Mouse (Mus musculus): ENCODE data around the gene Gm10972. TPM values are rescaled to one million over a fixed set of nuclear protein-coding genes. Genes with fewer than 3 reads are reported as not detected.
"Not testable (repeated sequence)": the region's sequence is repeated elsewhere in the genome, so short reads cannot be mapped to it uniquely, and the experiment has no call there.

Gm10972 gene
- total RNA-seq, 2 experiments from 2014 or later: not detected

DNA sequence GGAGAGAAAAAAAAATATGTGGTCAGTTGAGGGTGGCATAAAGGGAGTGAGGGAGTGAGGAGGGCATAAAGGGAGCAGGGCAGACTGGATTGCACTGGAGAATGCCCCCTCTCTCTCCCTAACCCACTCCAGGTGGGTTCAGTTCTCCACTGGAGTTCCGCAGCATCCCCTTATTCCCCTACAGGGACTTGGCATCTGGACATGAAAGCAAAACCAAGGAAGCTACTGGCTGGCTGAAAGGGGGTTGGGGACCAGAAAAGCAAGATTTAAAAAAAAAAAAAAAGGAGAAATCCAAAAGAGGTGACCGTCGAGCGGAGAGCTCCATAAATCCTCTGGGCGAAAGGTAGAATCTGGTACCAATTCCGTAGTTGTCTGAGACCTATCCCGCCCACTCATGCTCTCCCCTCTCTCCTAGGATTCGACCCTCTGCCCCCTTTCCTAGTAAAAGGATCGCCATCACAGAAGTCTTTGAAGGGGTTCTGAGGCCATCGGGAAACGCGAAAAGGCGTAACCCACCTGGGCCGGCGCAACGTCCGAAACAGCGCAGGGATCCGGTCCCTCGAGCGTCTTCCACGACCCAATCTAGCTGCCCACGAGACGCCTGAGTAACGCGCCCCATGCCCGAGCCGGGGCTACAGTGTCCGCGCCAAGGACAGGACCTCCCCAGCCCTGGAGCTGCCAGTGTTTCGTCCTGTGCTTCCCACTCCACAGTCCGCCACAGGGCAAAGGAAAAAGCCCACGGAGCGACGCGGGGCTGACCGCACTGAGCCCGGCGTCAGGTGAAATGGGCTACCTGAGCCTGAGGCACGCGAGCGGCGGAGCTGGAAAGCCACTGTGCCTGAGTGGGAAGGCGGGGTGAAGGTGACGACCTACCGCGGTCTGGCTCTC is 15.2 kb downstream of the Gm10972 start:
- peak; percentile 50 for ATAC-seq (replicated peaks; ENCODE audit: low FRiP score, poor library complexity, severe bottlenecking)

DNA sequence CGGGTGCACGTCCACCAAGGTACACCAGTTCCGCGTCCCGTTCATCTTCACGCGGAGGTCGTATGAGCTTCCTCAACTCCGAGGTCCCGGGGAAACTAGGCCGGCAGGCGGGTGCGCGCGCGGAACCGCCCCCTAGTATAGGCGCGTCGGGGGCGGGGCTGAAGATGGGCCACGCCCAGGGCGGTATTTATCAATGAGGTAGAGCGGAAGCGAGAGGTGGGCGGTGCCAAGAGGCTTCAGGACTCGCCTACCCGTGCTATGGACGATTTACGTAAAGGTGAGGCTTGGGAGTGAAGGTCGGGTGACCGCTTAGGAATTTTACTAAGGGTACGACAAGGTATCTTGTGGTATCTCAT is 15.8 kb downstream of the Gm10972 start, which contains the start of gene Tuft1:
TSS of gene Tuft1 (minus strand) at position 133 of the 356 bp plus-strand sequence.
- peak; percentile 91 for ATAC-seq (replicated peaks; ENCODE audit: low FRiP score, poor library complexity, severe bottlenecking)

GRCm38 (mm10) chr3:94659142-94659748 is 16.3 kb downstream of the Gm10972 start:
- ATAC-seq (replicated peaks; ENCODE audit: low FRiP score, poor library complexity, severe bottlenecking): peak; percentile 75

DNA sequence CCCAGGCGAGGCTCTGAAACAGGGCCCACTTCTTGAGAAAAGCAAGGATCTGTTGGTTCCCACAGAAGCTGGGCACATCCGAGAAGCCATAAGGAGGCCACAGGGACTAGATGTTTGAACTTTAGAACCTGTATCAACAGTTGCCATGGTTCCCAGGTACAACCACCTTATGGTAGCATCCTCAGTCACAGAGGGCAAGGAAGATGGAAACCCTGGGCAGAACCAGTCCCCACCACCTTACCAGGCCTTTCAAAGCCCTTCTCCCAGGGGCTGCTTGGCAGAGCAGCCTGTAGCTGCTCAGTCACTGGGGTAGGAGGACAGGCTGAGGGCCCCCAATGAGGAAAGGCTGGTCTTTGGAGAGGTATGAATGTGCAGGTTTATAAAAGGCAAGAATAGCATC is 17.9 kb downstream of the Gm10972 start:
- not testable (repeated sequence) for ATAC-seq (replicated peaks; ENCODE audit: low FRiP score, poor library complexity, severe bottlenecking)

DNA sequence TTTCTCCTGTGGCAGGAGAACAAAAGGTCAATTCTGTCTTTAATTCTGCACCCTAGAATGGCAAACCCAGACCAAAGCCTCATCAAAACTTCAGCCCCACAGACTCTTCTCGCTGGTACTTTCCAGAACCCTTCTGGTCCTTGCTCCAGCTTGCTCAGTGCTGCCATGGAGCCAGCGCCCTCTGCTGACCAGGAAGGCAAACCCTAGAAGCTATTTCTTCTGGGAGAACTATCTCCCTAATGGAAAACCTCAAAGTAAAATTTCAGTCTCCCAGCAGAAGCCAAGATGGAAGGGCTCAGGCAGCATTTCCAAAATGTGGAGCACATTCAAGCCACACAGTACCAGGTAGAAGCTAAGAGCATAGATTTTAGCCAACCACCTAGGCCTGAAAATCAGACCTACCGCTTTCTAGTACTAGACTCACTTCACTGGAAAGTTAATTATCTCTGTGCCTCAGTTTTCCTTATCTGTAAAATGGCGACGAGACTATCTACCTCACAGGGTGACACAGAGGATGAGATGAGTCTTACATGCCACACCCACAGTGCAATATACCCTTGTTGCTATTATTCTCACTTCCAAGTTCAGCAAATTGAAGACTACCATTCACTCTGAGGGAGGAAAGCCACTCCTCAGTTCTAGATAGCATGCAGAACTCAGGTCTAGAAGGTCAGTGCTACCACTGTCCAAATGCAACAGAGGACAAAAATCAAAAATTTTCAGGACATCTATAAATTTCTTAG is 22.3 kb downstream of the Gm10972 start:
- peak; percentile 65 for ATAC-seq (replicated peaks; ENCODE audit: low FRiP score, poor library complexity, severe bottlenecking)

DNA sequence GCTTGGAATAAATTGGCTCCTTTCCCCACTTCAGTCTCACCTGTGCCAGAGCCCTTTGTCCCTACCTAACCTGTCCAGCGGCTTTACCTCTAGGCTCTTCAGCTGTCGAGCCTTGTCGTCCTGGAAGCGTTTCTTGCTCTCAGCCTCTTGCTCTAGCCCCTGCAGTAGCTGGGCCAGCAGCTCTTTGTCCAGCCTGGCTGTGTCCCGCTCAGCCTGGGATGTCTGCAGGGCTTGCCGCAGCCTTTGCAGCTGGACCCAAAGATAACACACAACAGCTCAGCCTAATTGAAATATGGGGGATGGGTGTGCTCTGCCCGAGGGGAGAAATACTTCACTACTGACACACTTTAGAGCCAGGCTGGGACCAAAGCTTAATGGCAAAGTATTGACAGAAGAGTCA is 23.0 kb downstream of the Gm10972 start:
- peak; percentile 72 for ATAC-seq (replicated peaks; ENCODE audit: low FRiP score, poor library complexity, severe bottlenecking)

- not testable (repeated sequence) for ATAC-seq (replicated peaks; ENCODE audit: low FRiP score, poor library complexity, severe bottlenecking)
Measured at GRCm38 (mm10) chr3:94675101-94675500, 32.2 kb downstream of the Gm10972 start.

- no peak for ATAC-seq (replicated peaks; ENCODE audit: low FRiP score, poor library complexity, severe bottlenecking)
Measured at GRCm38 (mm10) chr3:94679351-94679841, 36.5 kb downstream of the Gm10972 start.

- not testable (repeated sequence) for ATAC-seq (replicated peaks; ENCODE audit: low FRiP score, poor library complexity, severe bottlenecking)
Measured at GRCm38 (mm10) chr3:94680032-94680431, 37.1 kb downstream of the Gm10972 start.

- no peak for ATAC-seq (replicated peaks; ENCODE audit: low FRiP score, poor library complexity, severe bottlenecking)
Measured at GRCm38 (mm10) chr3:94680783-94681182, 37.9 kb downstream of the Gm10972 start.

GRCm38 (mm10) chr3:94683646-94684045 is 40.7 kb downstream of the Gm10972 start:
- no peak for ATAC-seq (replicated peaks; ENCODE audit: low FRiP score, poor library complexity, severe bottlenecking)

DNA sequence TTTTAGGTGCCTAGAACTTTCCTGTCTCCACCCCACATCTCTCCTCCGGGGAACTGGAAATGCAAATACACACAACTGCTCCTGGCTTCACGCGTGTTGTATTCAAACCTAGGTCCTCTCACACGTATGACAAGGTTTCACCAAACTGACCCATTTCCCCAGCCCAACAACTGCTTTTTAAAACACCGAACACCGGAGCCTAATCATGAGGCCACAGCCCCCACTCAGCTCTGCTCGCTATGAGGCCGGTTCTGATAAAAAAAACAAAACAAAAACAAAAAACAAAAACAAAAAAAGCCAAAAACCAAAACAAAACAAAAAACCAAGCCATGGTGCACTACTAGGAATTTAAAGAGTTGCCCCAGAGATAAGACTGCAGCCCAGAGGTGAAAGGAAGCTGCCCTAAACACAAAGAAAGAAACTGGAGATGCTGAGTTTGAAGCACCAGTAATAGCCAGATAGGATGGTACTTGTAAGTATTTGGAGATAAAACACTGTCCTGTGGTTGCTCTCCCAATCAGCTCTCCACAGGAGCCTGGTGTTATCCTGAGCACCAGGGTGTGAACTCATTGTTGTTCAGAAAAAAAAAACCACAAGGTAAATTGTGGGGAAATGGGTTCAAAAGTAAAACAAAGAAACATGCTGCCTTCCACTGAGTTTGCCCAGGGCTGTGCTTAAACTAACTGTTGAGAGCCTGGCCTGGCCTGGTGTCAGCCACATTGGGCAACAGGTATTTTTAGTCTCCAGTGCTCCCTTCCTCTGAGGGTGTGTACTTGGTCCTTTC is 43.3 kb downstream of the Gm10972 start:
- peak; percentile 71 for ATAC-seq (replicated peaks; ENCODE audit: low FRiP score, poor library complexity, severe bottlenecking)

DNA sequence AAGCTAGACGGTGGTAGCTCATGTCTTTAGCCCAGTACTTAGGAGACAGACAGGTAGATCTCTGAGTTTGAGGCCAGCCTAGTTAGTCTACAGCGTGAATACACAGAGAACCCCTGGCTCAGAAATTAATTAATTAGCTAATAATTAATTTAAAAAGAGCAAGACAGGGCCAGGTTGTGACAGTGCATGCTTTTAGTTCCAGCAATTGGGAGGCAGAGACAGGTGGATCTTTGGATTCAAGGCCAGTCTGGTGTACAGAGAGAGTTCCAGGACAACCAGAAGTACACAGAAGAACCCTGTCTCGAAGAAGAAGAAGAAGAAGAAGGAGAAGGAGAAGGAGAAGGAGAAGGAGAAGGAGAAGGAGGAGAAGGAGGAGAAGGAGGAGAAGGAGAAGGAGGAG is 45.8 kb downstream of the Gm10972 start:
- ATAC-seq (replicated peaks; ENCODE audit: low FRiP score, poor library complexity, severe bottlenecking): not testable (repeated sequence)

DNA sequence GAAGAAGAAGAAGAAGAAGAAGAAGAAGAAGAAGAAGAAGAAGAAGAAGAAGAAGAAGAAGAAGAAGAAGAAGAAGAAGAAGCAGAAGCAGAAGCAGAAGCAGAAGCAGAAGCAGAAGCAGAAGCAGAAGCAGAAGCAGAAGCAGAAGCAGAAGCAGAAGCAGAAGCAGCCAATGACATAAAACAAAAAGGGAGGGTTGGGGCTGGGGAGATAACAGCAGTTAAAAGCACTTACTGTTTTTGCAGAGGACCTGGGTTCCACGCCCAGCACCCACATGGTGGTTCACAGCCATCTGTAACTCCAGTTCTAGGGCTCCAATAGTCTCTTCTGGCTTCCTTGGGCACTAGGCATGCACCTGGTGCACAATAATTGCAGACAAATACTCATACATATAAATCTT is 46.3 kb downstream of the Gm10972 start:
- not testable (repeated sequence) for ATAC-seq (replicated peaks; ENCODE audit: low FRiP score, poor library complexity, severe bottlenecking)

DNA sequence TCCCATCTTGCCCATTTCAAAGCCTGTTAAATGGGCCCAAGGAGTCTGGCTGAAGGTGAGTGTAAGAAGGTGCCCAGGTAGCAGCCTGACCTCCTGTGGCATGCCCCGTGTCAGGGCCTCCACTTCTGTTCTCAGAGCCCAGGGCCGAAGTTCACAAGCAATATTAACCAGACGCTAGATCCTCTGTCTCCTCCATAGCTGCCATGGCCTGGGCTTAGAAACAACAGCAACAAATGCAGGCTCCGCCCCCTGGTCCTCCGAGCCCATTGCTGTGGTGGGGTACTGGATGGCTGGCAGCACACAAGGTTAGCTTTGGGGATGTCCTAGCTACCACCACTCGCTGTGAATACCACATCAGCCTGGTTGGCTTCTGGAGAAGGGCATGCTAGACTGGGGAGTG is 47.2 kb downstream of the Gm10972 start:
- not testable (repeated sequence) for ATAC-seq (replicated peaks; ENCODE audit: low FRiP score, poor library complexity, severe bottlenecking)

GRCm38 (mm10) chr3:94690616-94691247 is 47.8 kb downstream of the Gm10972 start:
- no peak for ATAC-seq (replicated peaks; ENCODE audit: low FRiP score, poor library complexity, severe bottlenecking)

GRCm38 (mm10) chr3:94691694-94692093 is 48.8 kb downstream of the Gm10972 start:
- not testable (repeated sequence) for ATAC-seq (replicated peaks; ENCODE audit: low FRiP score, poor library complexity, severe bottlenecking)

Measured in erythroblast, adult 5-6 weeks (primary cell).